Mouse (Mus musculus): ENCODE measurements around the gene Prrt2. TPM values are rescaled to one million over a fixed set of nuclear protein-coding genes. Genes with fewer than 3 reads are reported as not detected.

Prrt2 gene
- 1 to 10 TPM; 5.0 to 7.0 TPM for total RNA-seq (2023)

GRCm38 (mm10) chr7:127020901-127021562 is at the start of gene Prrt2, which contains the start of gene Gm42742:
Prrt2 (minus strand) TSS chr7:127021211.
Gm42742 (minus strand) TSS chr7:127021097.

GRCm38 (mm10) chr7:127041851-127042672 is 21.1 kb upstream of the Prrt2 start, which contains the start of gene Kif22:
Kif22 (minus strand) TSS chr7:127042471.

DNA sequence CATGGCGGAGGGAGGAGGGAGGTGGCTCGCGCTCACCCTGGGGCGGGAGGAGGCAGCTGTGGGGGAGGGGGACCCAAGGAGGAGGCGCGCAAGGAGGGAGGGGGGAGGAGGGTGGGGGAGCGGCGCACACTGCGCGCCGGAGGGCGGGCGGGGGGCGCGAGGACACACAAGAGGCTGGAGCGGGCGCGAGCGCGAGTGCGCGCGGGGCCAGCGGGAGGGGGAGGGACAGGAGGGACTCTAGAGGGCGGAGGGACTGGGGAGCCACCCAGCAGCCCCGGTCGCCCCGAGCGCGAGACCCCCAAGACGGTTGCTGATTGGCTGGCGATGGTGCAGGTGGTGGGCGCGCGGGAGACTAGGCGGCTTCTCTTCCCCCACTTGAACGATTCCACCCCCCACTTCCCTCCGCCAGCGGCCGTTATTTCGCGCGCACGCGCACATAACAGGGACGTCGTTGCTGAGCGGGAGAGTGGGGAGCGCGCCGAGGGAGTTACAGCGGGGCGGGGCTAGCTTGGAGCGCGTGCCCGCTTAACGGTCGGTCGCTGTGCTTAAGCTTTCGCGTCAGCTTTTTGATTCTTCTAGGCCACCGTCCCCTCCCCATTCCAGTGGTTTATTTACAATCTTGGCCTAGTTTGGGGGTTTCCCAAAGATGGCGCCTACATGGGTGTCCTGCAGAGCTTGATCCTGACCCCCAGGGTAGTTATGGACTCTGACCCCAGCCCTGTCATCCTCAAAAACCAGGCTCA is 6.1 kb upstream of the Prrt2 start, which contains the start of gene Maz:
TSS of gene Maz (minus strand) at position 54 of the 743 bp plus-strand sequence.

GRCm38 (mm10) chr7:127016971-127017949 is 3.8 kb downstream of the Prrt2 start, which contains the start of gene Pagr1a:
Pagr1a (minus strand) TSS chr7:127017352.

DNA sequence TGATC is 4.7 kb downstream of the Prrt2 start, which contains the start of gene Pagr1b:
TSS of gene Pagr1b (minus strand) at position 4 of the 5 bp plus-strand sequence.

GRCm38 (mm10) chr7:127014320-127014719 is 6.7 kb downstream of the Prrt2 start, which contains the start of gene Mvp:
Mvp (minus strand) TSS chr7:127014621.

GRCm38 (mm10) chr7:126975950-126976866 is 44.8 kb downstream of the Prrt2 start, which contains the start of gene Cdiptos:
Cdiptos (minus strand) TSS chr7:126976098.

DNA sequence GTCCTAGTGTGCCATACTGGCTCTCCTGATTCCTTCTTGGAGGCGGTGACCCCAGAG is 45.3 kb downstream of the Prrt2 start, which contains the start of gene Cdipt:
TSS of gene Cdipt (plus strand) at position 22 of the 57 bp plus-strand sequence.

Other genes starting within 250 kb of the Prrt2 start
- gene Ypel3, start 244.3 kb downstream of the Prrt2 start, total RNA-seq (2023), result 100 to 1,000 TPM; 240 to 256 TPM
- 10 to 100 TPM; 11.6 to 13.5 TPM for gene Tbx6, start 239.7 kb downstream of the Prrt2 start, total RNA-seq (2023)
- gene Ppp4c, start 228.7 kb downstream of the Prrt2 start, total RNA-seq (2023), result 100 to 1,000 TPM; 229 to 235 TPM
- not detected for gene Fam57b, start 223.5 kb downstream of the Prrt2 start, total RNA-seq (2023)
- not detected for gene 4930451I11Rik, start 189.6 kb downstream of the Prrt2 start, total RNA-seq (2023)
- gene Doc2a, start 173.8 kb downstream of the Prrt2 start, total RNA-seq (2023), result not detected
- gene Hirip3, start 159.2 kb downstream of the Prrt2 start, total RNA-seq (2023), result 10 to 100 TPM; 22.0 to 25.4 TPM
- gene Ino80e, start 158.8 kb downstream of the Prrt2 start, total RNA-seq (2023), result 10 to 100 TPM; 68.2 to 83.5 TPM
- gene Taok2, start 136.5 kb downstream of the Prrt2 start, total RNA-seq (2023), result 100 to 1,000 TPM in 1 of 2 experiments, 10 to 100 TPM in 1; 91.4 to 105 TPM
- 10 to 100 TPM; 27.4 to 28.3 TPM for gene Tmem219, start 98.3 kb downstream of the Prrt2 start, total RNA-seq (2023)
- 10 to 100 TPM; 33.0 to 38.9 TPM for gene Kctd13, start 92.3 kb downstream of the Prrt2 start, total RNA-seq (2023)
- gene Asphd1, start 71.6 kb downstream of the Prrt2 start, total RNA-seq (2023), result not detected
- 10 to 100 TPM in 1 of 2 experiments, 1 to 10 TPM in 1; 9.7 to 10.1 TPM for gene Sez6l2, start 70.6 kb downstream of the Prrt2 start, total RNA-seq (2023)
- gene Cdipt, start 45.3 kb downstream of the Prrt2 start, total RNA-seq (2023), result 100 to 1,000 TPM; 159 to 167 TPM
- gene Cdiptos, start 45.1 kb downstream of the Prrt2 start, total RNA-seq (2023), result not detected
- 10 to 100 TPM; 30.2 to 36.9 TPM for gene Mvp, start 6.6 kb downstream of the Prrt2 start, total RNA-seq (2023)
- gene Pagr1b, start 4.7 kb downstream of the Prrt2 start, total RNA-seq (2023), result 1 to 10 TPM; 3.6 to 4.6 TPM
- gene Pagr1a, start 3.9 kb downstream of the Prrt2 start, total RNA-seq (2023), result 10 to 100 TPM; 24.7 to 40.0 TPM
- 10 to 100 TPM; 20.9 to 36.5 TPM for gene Gm42742, start 114 bp downstream of the Prrt2 start, total RNA-seq (2023)
- 100 to 1,000 TPM; 237 to 238 TPM for gene Maz, start 5.8 kb upstream of the Prrt2 start, total RNA-seq (2023)
- 1 to 10 TPM; 3.6 to 4.8 TPM for gene Kif22, start 21.3 kb upstream of the Prrt2 start, total RNA-seq (2023)
- gene Zg16, start 66.1 kb upstream of the Prrt2 start, total RNA-seq (2023), result under 1 TPM in 1 of 2 experiments, not detected in 1; 0.82 TPM
- 10 to 100 TPM; 75.6 to 83.3 TPM for gene AI467606, start 70.1 kb upstream of the Prrt2 start, total RNA-seq (2023)
- 10 to 100 TPM; 39.1 to 46.5 TPM for gene Qprt, start 101.0 kb upstream of the Prrt2 start, total RNA-seq (2023)
- gene Spn, start 116.6 kb upstream of the Prrt2 start, total RNA-seq (2023), result 100 to 1,000 TPM; 266 to 304 TPM
- 10 to 100 TPM; 70.4 to 77.9 TPM for gene Cd2bp2, start 174.8 kb upstream of the Prrt2 start, total RNA-seq (2023)
- gene Tbc1d10b, start 187.3 kb upstream of the Prrt2 start, total RNA-seq (2023), result 10 to 100 TPM; 58.5 to 73.0 TPM
- 10 to 100 TPM; 16.3 to 22.4 TPM for gene Mylpf, start 187.7 kb upstream of the Prrt2 start, total RNA-seq (2023)
- gene Zfp553, start 211.8 kb upstream of the Prrt2 start, total RNA-seq (2023), result 10 to 100 TPM; 15.5 to 18.3 TPM
- gene Sept1, start 211.9 kb upstream of the Prrt2 start, total RNA-seq (2023), result 100 to 1,000 TPM; 694 to 706 TPM
- gene Zfp771, start 223.1 kb upstream of the Prrt2 start, total RNA-seq (2023), result 10 to 100 TPM in 1 of 2 experiments, 1 to 10 TPM in 1; 8.1 to 10.4 TPM
- gene Dctpp1, start 239.5 kb upstream of the Prrt2 start, total RNA-seq (2023), result 10 to 100 TPM; 13.0 to 21.1 TPM